Mouse (Mus musculus): Measurements from ENCODE around the gene Iqsec1.

DNA sequence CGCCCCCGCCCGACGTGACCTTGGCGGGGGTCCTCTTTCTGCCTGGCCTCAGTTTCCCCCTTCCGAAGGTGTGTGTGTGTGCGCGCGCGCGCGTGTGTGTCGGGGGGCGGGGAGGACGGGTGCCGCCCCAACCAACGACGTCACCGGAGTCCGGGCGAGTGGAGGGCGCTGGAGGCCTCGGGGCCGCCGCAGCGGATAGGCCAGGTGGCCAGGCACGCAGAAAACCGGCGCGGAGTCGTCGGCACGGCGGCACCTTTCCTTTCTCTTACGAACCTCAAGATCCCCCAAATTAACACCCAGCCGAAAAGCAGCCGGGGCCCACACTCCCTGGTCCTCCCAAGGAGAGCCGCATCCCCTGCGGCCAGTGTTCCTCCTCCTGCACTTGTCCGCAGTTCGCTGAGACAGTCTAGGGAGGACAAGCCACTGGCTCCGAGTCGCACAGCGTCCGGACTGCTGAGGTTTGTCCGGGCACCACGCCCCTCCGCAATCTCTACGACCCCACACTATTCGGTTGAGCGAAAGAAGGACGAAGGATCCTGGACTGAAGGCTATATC lies 251.7 kb downstream of the Iqsec1 start:
- TF ChIP-seq CTCF (IDR thresholded peaks at IDR 0.05; ENCODE audit: borderline replicate concordance, control insufficient read depth, extremely low read depth, insufficient read depth, low read length, poor library complexity) (no peak), POLR2A (IDR thresholded peaks at IDR 0.05; ENCODE audit: control insufficient read depth, extremely low read depth, insufficient read depth, low read length, poor library complexity) (no peak)
